Comparison of ENCODE assay signal across 8 mouse cellular contexts in genomic region chr6:134038881-134039280, GRCm38 (mm10). TPM values are rescaled to one million over a fixed set of nuclear protein-coding genes. Genes with fewer than 3 reads are reported as not detected.
DNase-seq lines count a peak whose midpoint lies in the region; ATAC-seq lines count a peak whose summit lies in the region.

No protein-coding gene starts in this region.

- H3K27me3 ChIP-seq in hindbrain, embryonic 14.5 days (ENCODE audit: control insufficient read depth, insufficient read depth, low read length) = no peaks in the 10 kb centered on the region
- no peaks in the 10 kb centered on the region for H3K27me3 ChIP-seq in liver, embryonic 12.5 days (replicated peaks)
- no peaks in the 10 kb centered on the region for H3K27me3 ChIP-seq in neural tube, embryonic 13.5 days

- ATAC-seq in hindbrain, embryonic 14.5 days (ENCODE audit: low FRiP score) = no peak
- ATAC-seq in liver, embryonic 12.5 days = no peak
- no peak for ATAC-seq in neural tube, embryonic 13.5 days (ENCODE audit: low read depth)
- no peak for ATAC-seq in erythroblast, adult 5-6 weeks (replicated peaks; ENCODE audit: low FRiP score, poor library complexity, severe bottlenecking)

- H3K4me2 ChIP-seq in hindbrain, embryonic 14.5 days (replicated peaks) = peak overlapping the region; percentile 63; the same call in 1 of the 2 replicates
- peak overlapping the region; percentile 94 for H3K4me2 ChIP-seq in liver, embryonic 12.5 days
- H3K4me2 ChIP-seq in neural tube, embryonic 13.5 days = peak overlapping the region; percentile 67

- no peak overlapping the region for H3K9ac ChIP-seq in hindbrain, embryonic 14.5 days
- peak overlapping the region; percentile 15; the same call in 1 of the 2 replicates for H3K9ac ChIP-seq in liver, embryonic 12.5 days
- 0 out of 2 replicates have a peak overlapping the region, but pooled peaks have one; percentile 49 for H3K9ac ChIP-seq in neural tube, embryonic 13.5 days

- H3K36me3 ChIP-seq in hindbrain, embryonic 14.5 days (replicated peaks; ENCODE audit: control insufficient read depth, insufficient read depth) = no peaks in the 10 kb centered on the region
- no peaks in the 10 kb centered on the region for H3K36me3 ChIP-seq in liver, embryonic 12.5 days
- H3K36me3 ChIP-seq in neural tube, embryonic 13.5 days = no peaks in the 10 kb centered on the region

- no peaks in the 10 kb centered on the region for H3K9me3 ChIP-seq in hindbrain, embryonic 14.5 days (ENCODE audit: control insufficient read depth, low read length)
- no peaks in the 10 kb centered on the region for H3K9me3 ChIP-seq in liver, embryonic 12.5 days (replicated peaks)
- no peaks in the 10 kb centered on the region for H3K9me3 ChIP-seq in neural tube, embryonic 13.5 days

- no peak overlapping the region for H3K27ac ChIP-seq in hindbrain, embryonic 14.5 days
- H3K27ac ChIP-seq in liver, embryonic 12.5 days = no peak overlapping the region
- H3K27ac ChIP-seq in neural tube, embryonic 13.5 days (replicated peaks) = no peak overlapping the region

- H3K4me1 ChIP-seq in hindbrain, embryonic 14.5 days (replicated peaks; ENCODE audit: control insufficient read depth, insufficient read depth, low read length) = peaks cover 29% of the 10 kb centered on the region
- H3K4me1 ChIP-seq in liver, embryonic 12.5 days = peaks cover 63% of the 10 kb centered on the region
- peaks cover 80% of the 10 kb centered on the region for H3K4me1 ChIP-seq in neural tube, embryonic 13.5 days (replicated peaks)

- H3K4me3 ChIP-seq in hindbrain, embryonic 14.5 days (replicated peaks; ENCODE audit: low read length) = no peak overlapping the region
- peak overlapping the region; percentile 12; the same call in 1 of the 2 replicates for H3K4me3 ChIP-seq in liver, embryonic 12.5 days
- H3K4me3 ChIP-seq in neural tube, embryonic 13.5 days = peak overlapping the region; percentile 62

- peak; percentile 52 for DNase-seq in NIH3T3 (ENCODE audit: low read depth)
- peak; percentile 59 for DNase-seq in embryo, embryonic 11 days
- DNase-seq in hindbrain, embryonic 14.5 days (ENCODE audit: low spot score) = no peak
- DNase-seq in c-Kit-positive CD71-positive TER-119-positive erythroid progenitor cells, embryonic 14.5 days (ENCODE audit: low spot score) = no peak
- DNase-seq in frontal cortex, postnatal 25 days (ENCODE audit: low spot score in 2 of 2) = no peak

- 30% methylated on average over 6 of the region's 6 CpGs for WGBS in hindbrain, embryonic 14.5 days
- WGBS in liver, embryonic 12.5 days (ENCODE audit: insufficient replicate concordance) = 20% methylated on average over 6 of the region's 6 CpGs
- whole genome bisulfite sequencing in neural tube, embryonic 13.5 days = 21% methylated on average over 6 of the region's 6 CpGs

RNA-seq across cellular contexts. Expression of gene Etv6, which starts 3.4 kb away (rescaled TPM):
- 6.1 and 6.8 TPM in 2 replicates for polyA plus RNA-seq in hindbrain, embryonic 14.5 days (2014; fragmentation: Nextera tagmentation; extraction: Ambion mirVana)
- 6.7 and 7.9 TPM in 2 replicates for polyA plus RNA-seq in liver, embryonic 12.5 days (2016; fragmentation: Nextera tagmentation; extraction: Ambion mirVana)
- polyA plus RNA-seq in neural tube, embryonic 13.5 days (2015; fragmentation: Nextera tagmentation; extraction: Ambion mirVana) = 6.9 and 8.8 TPM in 2 replicates
- total RNA-seq in erythroblast, adult 5-6 weeks (2015; ENCODE audit: low replicate concordance) = 16.7 and 18.6 TPM in 2 replicates
- 7.4 and 11.1 TPM in 2 replicates for total RNA-seq in erythroblast, adult 5-6 weeks (2017; ENCODE audit: low replicate concordance)

Comparison
In these comparisons a context has a peak if more than half of its experiments do, and no peak if none do; other contexts are left out.
1. DNase-seq: peak in NIH3T3 (single experiment) and embryo, embryonic 11 days (single experiment); none in hindbrain, embryonic 14.5 days (single experiment), c-Kit-positive CD71-positive TER-119-positive erythroid progenitor cells, embryonic 14.5 days (single experiment) and frontal cortex, postnatal 25 days (0 of 2).
2. Peak in every context shown above with its lines, with median percentiles within 50 percentile points of each other: H3K4me2 ChIP-seq.